Mouse (Mus musculus): Measurements from ENCODE around the gene Minos1.

Minos1 gene

GRCm38 (mm10) chr4:139130701-139131549, at the start of gene Minos1:
Minos1 (minus strand) TSS chr4:139131113.
- DNase-seq (ENCODE audit: low spot score in 2 of 2): peak; percentile 99

- no peak for DNase-seq (ENCODE audit: low spot score in 2 of 2)
These were observed 49.1 kb upstream of the Minos1 start for GRCm38 (mm10) chr4:139179731-139180625.

GRCm38 (mm10) chr4:139179218-139179617, 48.3 kb upstream of the Minos1 start:
- DNase-seq (ENCODE audit: low spot score in 2 of 2): no peak

- no peak for DNase-seq (ENCODE audit: low spot score in 2 of 2)
These were observed 47.5 kb upstream of the Minos1 start for GRCm38 (mm10) chr4:139178377-139178776.

- no peak for DNase-seq (ENCODE audit: low spot score in 2 of 2)
These were observed 47.0 kb upstream of the Minos1 start for GRCm38 (mm10) chr4:139177921-139178320.

GRCm38 (mm10) chr4:139176023-139176422, 45.1 kb upstream of the Minos1 start:
- DNase-seq (ENCODE audit: low spot score in 2 of 2): no peak

GRCm38 (mm10) chr4:139175061-139175971, 44.4 kb upstream of the Minos1 start:
- peak; percentile 48 to 53 for DNase-seq (ENCODE audit: low spot score in 2 of 2)

- DNase-seq (ENCODE audit: low spot score in 2 of 2): no peak
These were observed 38.9 kb upstream of the Minos1 start for GRCm38 (mm10) chr4:139169748-139170279.

GRCm38 (mm10) chr4:139168985-139169747, 38.3 kb upstream of the Minos1 start:
- DNase-seq (ENCODE audit: low spot score in 2 of 2): no peak

- no peak for DNase-seq (ENCODE audit: low spot score in 2 of 2)
These were observed 36.2 kb upstream of the Minos1 start for GRCm38 (mm10) chr4:139167107-139167506.

- no peak for DNase-seq (ENCODE audit: low spot score in 2 of 2)
These were observed 35.3 kb upstream of the Minos1 start for GRCm38 (mm10) chr4:139166244-139166643.

- no peak for DNase-seq (ENCODE audit: low spot score in 2 of 2)
These were observed 34.3 kb upstream of the Minos1 start for GRCm38 (mm10) chr4:139165259-139165658.

- no peak for DNase-seq (ENCODE audit: low spot score in 2 of 2)
These were observed 33.2 kb upstream of the Minos1 start for GRCm38 (mm10) chr4:139164082-139164481.

- no peak for DNase-seq (ENCODE audit: low spot score in 2 of 2)
These were observed 30.2 kb upstream of the Minos1 start for GRCm38 (mm10) chr4:139161076-139161475.

GRCm38 (mm10) chr4:139158350-139158749, 27.4 kb upstream of the Minos1 start:
- no peak for DNase-seq (ENCODE audit: low spot score in 2 of 2)

- no peak for DNase-seq (ENCODE audit: low spot score in 2 of 2)
These were observed 25.6 kb upstream of the Minos1 start for GRCm38 (mm10) chr4:139156538-139156937.

GRCm38 (mm10) chr4:139154576-139155307, 23.8 kb upstream of the Minos1 start:
- DNase-seq (ENCODE audit: low spot score in 2 of 2): no peak

- DNase-seq (ENCODE audit: low spot score in 2 of 2): no peak
These were observed 20.5 kb upstream of the Minos1 start for GRCm38 (mm10) chr4:139151370-139151769.

- no peak for DNase-seq (ENCODE audit: low spot score in 2 of 2)
These were observed 15.8 kb upstream of the Minos1 start for GRCm38 (mm10) chr4:139146760-139147159.

GRCm38 (mm10) chr4:139145156-139145555, 14.2 kb upstream of the Minos1 start:
- DNase-seq (ENCODE audit: low spot score in 2 of 2): no peak
